Mouse (Mus musculus): ENCODE measurements at regions not wholly inside any gene's neighbourhood (a gene's known extent, or its start where the extent isn't known, plus 50 kb on each side); places are given as distances from the start of the nearest gene placed in this dataset.

- no peak for DNase-seq (ENCODE audit: low read depth, low spot score)
These were observed 104.9 kb upstream of the Krr1 start for GRCm38 (mm10) chr10:111867538-111867937.

- no peak for DNase-seq (ENCODE audit: low read depth, low spot score)
These were observed 92.1 kb upstream of the Krr1 start for GRCm38 (mm10) chr10:111880354-111880753.

GRCm38 (mm10) chr10:111881339-111882211 is 90.9 kb upstream of the Krr1 start:
- DNase-seq (ENCODE audit: low read depth, low spot score): no peak

- DNase-seq (ENCODE audit: low read depth, low spot score): no peak
These were observed 89.9 kb upstream of the Krr1 start for GRCm38 (mm10) chr10:111882521-111882920.

- no peak for DNase-seq (ENCODE audit: low read depth, low spot score)
These were observed 87.8 kb upstream of the Krr1 start for GRCm38 (mm10) chr10:111884701-111885100.

- no peak for DNase-seq (ENCODE audit: low read depth, low spot score)
These were observed 83.4 kb upstream of the Krr1 start for GRCm38 (mm10) chr10:111889111-111889510.

GRCm38 (mm10) chr10:111893489-111893888 is 79.0 kb upstream of the Krr1 start:
- no peak for DNase-seq (ENCODE audit: low read depth, low spot score)

GRCm38 (mm10) chr10:111893941-111894340 is 78.5 kb upstream of the Krr1 start:
- DNase-seq (ENCODE audit: low read depth, low spot score): no peak

- no peak for DNase-seq (ENCODE audit: low read depth, low spot score)
These were observed 75.1 kb upstream of the Krr1 start for GRCm38 (mm10) chr10:111897361-111897760.

- no peak for DNase-seq (ENCODE audit: low read depth, low spot score)
These were observed 71.4 kb upstream of the Krr1 start for GRCm38 (mm10) chr10:111900723-111901716.

- DNase-seq (ENCODE audit: low read depth, low spot score): no peak
These were observed 68.5 kb upstream of the Krr1 start for GRCm38 (mm10) chr10:111903956-111904355.

- no peak for DNase-seq (ENCODE audit: low read depth, low spot score)
These were observed 64.6 kb upstream of the Krr1 start for GRCm38 (mm10) chr10:111907836-111908235.

GRCm38 (mm10) chr10:111912561-111912960 is 59.9 kb upstream of the Krr1 start:
- no peak for DNase-seq (ENCODE audit: low read depth, low spot score)

GRCm38 (mm10) chr10:111913066-111913785 is 59.2 kb upstream of the Krr1 start:
- no peak for DNase-seq (ENCODE audit: low read depth, low spot score)

- no peak for DNase-seq (ENCODE audit: low read depth, low spot score)
These were observed 58.2 kb upstream of the Krr1 start for GRCm38 (mm10) chr10:111914231-111914630.

- no peak for DNase-seq (ENCODE audit: low read depth, low spot score)
These were observed 54.4 kb upstream of the Krr1 start for GRCm38 (mm10) chr10:111918071-111918507.

GRCm38 (mm10) chr10:111919475-111919874 is 53.0 kb upstream of the Krr1 start:
- no peak for DNase-seq (ENCODE audit: low read depth, low spot score)

- no peak for DNase-seq (ENCODE audit: low read depth, low spot score)
These were observed 51.0 kb upstream of the Krr1 start for GRCm38 (mm10) chr10:111921492-111921891.
